Mouse (Mus musculus): ENCODE measurements around the gene Rgs6.

Rgs6 gene

GRCm38 (mm10) chr12:82757367-82757766 lies 169.3 kb downstream of the Rgs6 start:
- DNase-seq (ENCODE audit: low spot score) = no peak

DNA sequence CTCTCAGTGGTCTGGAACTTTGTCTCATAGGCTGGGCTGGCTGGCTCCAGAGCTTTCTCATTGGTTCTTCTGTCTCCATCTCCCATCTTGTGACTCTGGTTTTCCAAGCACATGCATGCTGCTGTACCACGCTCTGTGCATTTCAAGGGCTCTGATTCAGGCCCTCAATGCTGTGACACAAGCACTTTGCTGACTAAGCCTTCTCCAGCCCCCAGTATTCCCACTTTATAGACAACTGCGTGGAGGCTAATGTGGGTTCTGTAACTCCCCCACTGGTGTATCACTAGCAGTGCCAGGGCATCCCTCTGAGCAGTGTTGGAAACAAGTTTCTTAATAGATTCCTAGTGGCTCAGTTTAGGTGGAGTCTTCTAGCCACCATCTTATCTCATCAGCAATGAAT lies 174.0 kb downstream of the Rgs6 start:
- DNase-seq (ENCODE audit: low spot score) = no peak

DNA sequence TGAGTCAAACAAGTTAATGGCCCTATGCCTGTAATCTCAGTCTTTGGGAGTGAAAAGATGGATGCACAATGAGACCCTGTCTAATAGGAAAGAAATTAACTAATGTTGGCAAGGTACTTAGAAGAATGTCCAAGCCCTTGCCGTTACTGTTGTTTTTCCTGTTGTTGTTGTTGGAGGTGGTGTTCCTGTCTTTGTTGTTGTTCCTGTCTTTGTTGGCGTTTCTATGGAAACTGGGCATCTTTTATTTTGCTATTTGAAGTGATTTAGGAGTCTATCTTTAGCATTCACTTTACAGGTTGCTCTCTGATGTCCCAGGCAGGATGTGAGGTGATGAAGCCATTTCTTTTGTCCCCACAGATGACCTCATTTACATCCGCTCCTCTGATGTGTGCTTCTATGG lies 180.6 kb downstream of the Rgs6 start:
- no peak for DNase-seq (ENCODE audit: low spot score)

DNA sequence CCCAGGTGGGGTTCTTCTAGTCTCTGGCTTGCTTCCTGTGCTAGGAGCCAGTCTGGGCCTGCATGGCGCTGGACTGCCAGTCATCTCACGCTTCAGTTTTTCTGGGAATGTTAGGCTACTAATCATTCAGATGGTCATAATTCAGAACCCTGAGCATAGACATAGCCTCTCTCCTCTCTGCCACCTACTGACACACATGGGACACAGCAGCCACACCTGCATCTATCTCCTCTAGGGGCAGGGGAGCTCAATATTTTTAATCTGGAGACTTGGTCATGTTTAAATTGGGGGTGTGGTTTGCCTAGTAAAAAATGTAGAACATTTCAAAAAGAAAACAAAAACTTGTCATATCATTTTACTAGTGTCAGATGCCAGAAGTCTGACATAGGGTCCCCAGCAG lies 184.1 kb downstream of the Rgs6 start:
- no peak for DNase-seq (ENCODE audit: low spot score)

- DNase-seq (ENCODE audit: low spot score) = no peak
Observed at GRCm38 (mm10) chr12:82774576-82774975, 186.5 kb downstream of the Rgs6 start.

DNA sequence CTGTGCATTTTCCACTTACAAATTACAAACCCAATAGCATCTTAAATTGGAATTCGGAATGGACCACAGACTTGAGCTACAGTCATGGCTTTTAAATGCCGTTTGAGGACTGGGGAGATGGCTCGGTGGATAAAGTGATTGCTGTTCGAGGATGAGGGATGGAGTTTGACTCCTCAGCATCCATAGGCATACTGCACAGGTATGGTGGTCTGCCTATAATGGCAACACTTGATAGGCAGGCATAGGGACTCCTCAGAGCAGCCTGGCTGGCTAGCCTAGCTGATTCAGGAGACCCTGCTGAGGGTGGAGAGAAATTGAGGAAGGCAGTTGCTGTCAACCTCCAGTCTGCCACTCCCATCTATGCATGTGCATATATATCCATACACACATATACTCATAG lies 188.6 kb downstream of the Rgs6 start:
- DNase-seq (ENCODE audit: low spot score) = no peak

DNA sequence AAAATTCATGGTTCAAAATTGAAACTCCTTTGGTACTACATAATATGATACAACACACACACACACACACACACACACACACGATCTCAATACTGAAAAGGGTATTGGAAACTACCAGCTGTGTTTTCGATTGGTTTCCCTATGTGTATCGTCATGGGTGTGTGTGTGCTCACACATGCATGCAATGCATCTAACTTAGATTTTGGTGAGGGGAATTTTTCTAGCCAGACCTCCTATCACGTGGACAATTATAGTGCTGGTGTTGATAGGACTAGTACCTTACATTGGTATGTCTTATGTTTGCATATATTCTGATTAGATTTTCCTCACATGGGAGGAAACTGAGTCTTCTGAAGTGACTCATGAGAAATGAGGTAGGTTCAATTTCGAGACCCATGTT lies 192.8 kb downstream of the Rgs6 start:
- no peak for DNase-seq (ENCODE audit: low spot score)

DNA sequence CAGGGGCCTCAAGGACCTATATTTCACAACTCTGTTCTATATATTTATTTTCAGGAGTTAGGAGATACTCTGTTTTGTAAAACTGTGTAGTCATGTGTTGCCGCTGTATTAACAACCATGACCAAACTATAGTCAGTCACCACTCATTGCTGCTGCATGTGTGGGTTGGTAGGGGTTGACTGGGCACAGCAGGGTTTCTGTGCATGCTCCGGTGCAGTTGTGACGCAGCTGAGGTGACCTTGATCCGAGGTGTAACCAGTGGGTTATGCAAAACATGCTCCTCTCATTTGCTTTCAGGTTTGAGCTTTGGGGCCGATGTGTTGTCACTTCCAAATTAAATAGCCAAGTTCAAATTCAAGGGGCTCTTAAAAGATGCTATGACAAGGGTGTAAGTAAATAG lies 193.3 kb downstream of the Rgs6 start:
- no peak for DNase-seq (ENCODE audit: low spot score)

DNA sequence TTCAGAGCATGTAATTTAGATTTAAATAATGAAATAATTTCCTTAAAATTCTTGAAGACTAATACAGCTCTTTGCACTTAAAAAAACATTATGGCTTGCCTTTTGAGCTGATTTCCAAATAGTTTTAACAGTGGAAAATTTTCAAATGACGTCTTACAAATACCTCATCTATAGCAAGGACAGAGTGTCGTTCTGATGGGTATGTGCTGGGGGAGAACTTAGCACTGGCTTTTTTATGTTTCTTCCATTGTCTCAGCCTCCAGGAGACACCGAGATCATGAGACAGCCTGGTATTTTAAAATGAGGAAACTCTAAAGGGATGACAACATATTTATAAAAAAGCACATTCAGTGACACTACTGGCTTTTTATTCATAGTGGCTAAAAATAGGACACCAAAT lies 204.0 kb downstream of the Rgs6 start:
- no peak for DNase-seq (ENCODE audit: low spot score)

DNA sequence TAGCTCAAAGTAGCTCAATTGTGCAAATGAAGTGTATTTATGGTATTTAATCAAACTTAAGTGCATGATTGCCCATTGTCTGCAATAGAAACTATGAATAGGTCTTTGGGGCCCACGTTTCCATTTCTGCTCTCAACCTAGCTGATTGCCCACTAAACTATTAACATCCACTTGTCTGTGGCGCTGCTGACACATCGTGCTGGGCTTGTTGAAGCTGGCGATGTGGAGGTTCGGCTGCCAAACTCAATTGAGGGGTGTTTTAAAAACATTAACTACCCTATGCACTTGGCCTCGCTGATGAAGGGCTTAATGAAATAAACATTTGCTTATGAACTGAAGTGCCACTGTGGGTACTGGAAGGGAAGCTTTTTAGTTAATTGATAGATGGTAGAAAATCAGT lies 211.8 kb downstream of the Rgs6 start:
- DNase-seq (ENCODE audit: low spot score) = no peak

DNA sequence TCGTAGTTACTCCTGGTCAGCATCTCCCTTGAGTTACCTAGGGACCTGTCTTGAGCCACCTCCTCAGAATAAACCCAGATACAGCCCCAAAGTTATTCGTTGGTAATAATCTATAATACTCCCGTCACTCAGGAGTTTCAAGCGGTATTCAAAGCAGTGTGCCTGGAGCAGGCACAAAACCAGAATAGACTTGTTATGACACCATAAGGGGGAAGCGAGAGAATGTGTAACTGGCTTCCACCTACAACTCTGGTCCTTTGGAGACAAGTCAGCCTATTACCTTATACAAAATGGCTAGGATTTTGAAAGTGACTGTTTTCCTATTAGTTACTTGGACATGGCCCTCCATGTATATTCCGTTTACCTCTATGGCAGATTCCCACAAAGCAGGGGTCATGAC lies 213.6 kb downstream of the Rgs6 start:
- no peak for DNase-seq (ENCODE audit: low spot score)

GRCm38 (mm10) chr12:82802711-82803110 lies 214.6 kb downstream of the Rgs6 start:
- DNase-seq (ENCODE audit: low spot score) = no peak

DNA sequence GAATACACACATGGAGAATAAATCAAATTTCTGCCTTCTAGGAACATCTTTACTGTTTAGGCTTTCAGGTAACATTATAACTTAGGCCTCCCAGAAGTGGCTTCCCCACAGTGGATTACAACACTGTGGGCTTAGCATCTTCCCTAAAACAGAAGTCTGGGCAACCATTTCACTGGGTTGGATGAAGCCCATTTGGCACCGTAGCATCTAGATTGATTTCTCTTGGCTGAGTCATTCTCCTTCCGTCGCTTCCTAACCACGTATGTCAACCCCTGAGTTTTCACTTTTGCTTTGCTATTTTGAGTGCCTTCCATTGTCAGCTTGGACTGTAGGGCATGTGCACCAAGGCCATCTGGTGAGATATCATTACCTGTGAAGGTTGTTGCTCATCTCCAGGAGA lies 217.1 kb downstream of the Rgs6 start:
- DNase-seq (ENCODE audit: low spot score) = no peak

GRCm38 (mm10) chr12:82810631-82811030 lies 222.5 kb downstream of the Rgs6 start:
- DNase-seq (ENCODE audit: low spot score) = no peak

DNA sequence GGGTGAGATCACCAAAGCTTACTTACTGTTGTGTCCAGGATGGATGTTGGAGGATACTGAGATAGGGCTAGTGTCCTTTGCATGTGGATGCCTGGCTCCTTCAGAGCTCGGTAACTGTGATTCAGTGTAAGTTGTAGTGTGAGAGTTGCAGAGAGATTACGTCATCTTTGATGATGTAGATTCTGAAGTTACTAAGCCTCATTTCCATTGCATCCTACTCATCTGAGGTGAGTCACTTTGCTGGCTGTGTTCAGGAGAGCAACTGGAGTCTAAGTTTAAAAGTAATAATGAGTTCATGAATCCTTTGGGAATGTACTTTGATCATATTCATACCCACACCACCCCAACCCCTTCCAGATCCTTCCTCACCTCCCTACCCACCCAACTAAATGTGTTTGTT lies 227.9 kb downstream of the Rgs6 start:
- DNase-seq (ENCODE audit: low spot score) = no peak

DNA sequence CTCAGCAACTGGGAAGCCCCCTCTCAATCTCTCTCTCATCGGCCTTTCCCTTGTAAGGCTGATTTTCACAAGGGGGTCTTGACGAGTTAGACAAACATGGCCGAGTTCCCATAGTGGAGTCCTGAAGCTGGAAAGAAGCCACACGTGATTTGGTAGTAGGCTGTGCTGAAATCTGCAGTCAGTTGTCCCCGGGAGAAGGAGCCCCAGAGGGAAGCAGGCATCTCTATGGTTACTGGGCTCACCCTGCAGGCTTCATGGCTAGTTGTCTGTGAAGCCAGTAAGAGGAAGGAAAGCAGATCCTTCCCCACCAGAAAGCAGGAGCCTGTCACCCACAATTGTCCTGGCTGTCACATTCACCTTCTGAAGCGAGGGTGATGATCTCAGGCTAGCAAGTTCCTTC lies 231.2 kb downstream of the Rgs6 start:
- DNase-seq (ENCODE audit: low spot score) = no peak

DNA sequence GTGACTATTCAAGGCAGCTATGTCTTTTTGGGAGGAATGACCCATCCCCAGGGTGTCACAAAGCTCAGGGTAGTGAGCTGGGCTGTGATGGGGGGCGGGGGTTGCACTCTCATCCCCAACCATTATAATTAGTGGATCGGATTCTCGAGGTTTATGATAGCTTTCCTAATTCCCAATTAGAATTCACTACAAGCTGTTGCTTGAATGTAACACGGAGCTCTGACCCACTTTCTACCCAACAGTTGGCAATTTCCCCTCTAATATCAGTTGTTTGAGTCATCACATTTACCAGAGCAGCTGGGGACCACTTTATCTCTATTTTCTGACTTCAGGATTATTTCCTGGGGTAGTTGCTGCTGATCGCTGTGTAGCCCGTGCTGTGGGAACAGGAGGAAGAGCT lies 231.9 kb downstream of the Rgs6 start:
- DNase-seq (ENCODE audit: low spot score) = no peak

GRCm38 (mm10) chr12:82822821-82823620 lies 234.9 kb downstream of the Rgs6 start:
- no peak for DNase-seq (ENCODE audit: low spot score)

- no peak for DNase-seq (ENCODE audit: low spot score)
Observed at GRCm38 (mm10) chr12:82830333-82830732, 242.2 kb downstream of the Rgs6 start.

DNA sequence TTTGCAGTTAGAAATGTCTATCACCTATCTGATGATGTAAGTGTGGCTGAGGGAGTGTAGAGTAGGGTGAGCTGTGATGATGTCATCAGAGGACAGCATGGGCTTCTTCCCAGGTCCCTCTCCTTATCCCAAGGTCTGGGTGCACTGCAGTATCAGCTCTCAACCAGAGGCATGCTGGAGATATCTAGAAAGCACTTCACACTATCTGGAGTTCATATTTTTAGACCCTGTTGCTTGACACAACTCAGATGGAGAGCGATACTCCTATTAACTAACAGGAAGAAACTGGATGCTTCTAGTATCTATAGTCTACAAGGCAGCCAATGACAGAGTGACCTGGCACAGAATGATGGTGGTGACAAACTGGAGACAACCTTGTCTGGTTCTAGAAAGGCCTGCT lies 250.5 kb downstream of the Rgs6 start:
- DNase-seq (ENCODE audit: low spot score) = no peak

DNA sequence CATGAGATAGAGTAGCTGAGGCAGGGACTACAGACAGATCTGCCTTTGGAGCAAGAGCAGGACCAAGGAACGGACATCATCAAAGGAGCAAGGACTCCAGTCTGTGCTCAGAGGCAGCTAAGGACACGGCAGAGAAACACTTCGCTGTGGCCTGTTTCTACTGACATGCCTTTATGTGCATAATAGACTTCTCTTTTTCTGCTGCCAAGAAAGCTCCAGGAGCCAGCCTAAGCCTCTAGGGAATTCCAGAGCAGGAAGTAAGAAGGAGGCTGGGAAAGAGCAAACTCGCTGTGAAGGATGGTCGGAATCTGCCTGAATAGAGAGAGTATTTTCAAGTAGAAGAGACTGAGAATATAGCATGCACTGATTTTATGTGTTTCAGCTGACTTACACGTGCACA lies 253.5 kb downstream of the Rgs6 start:
- no peak for DNase-seq (ENCODE audit: low spot score)

GRCm38 (mm10) chr12:82848304-82848872 lies 260.3 kb downstream of the Rgs6 start:
- no peak for DNase-seq (ENCODE audit: low spot score)

- DNase-seq (ENCODE audit: low spot score) = no peak
Observed at GRCm38 (mm10) chr12:82854902-82855301, 266.8 kb downstream of the Rgs6 start.
